Mouse (Mus musculus) neural tube, embryonic 12.5 days (tissue): ENCODE measurements at regions not wholly inside any gene's neighbourhood (a gene's known extent, or its start where the extent isn't known, plus 50 kb on each side); places are given as distances from the start of the nearest gene placed in this dataset.
"Not testable (repeated sequence)": the region's sequence is repeated elsewhere in the genome, so short reads cannot be mapped to it uniquely, and the experiment has no call there.

Experiments used
- ATAC-seq: fragments of 200-750 bp; cut with Nextera tagmentation; 2 replicates; pipeline ENCODE4 v1.8.0; 2017; ENCODE audit warnings: low read depth, mild to moderate bottlenecking, moderate TSS enrichment, moderate library complexity; ENCODE audit not compliant: low FRiP score
- H3K27ac ChIP-seq: fragments of 300-500 bp; sonication (generic); 2 replicates; pipeline ENCODE4 v1.5.1; 2016
- H3K27me3 ChIP-seq: fragments of 300-500 bp; sonication (generic); replicated peaks from 2 replicates; pipeline ENCODE4 v1.6.1; 2016; ENCODE audit warnings: mild to moderate bottlenecking
- H3K36me3 ChIP-seq: fragments of 300-500 bp; sonication (generic); 2 replicates; pipeline ENCODE4 v1.6.1; 2016; ENCODE audit warnings: mild to moderate bottlenecking
- H3K4me1 ChIP-seq: fragments of 300-500 bp; sonication (generic); 2 replicates; pipeline ENCODE4 v1.6.1; 2016
- H3K4me2 ChIP-seq: fragments of 300-500 bp; sonication (generic); replicated peaks from 2 replicates; pipeline ENCODE4 v1.6.1; 2016; ENCODE audit warnings: mild to moderate bottlenecking
- H3K4me3 ChIP-seq: fragments of 300-500 bp; sonication (generic); 2 replicates; pipeline ENCODE4 v1.5.1; 2016
- H3K9ac ChIP-seq: fragments of 300-500 bp; sonication (generic); 2 replicates; pipeline ENCODE4 v1.6.1; 2016; ENCODE audit warnings: mild to moderate bottlenecking
- H3K9me3 ChIP-seq: fragments of 300-500 bp; sonication (generic); 2 replicates; pipeline ENCODE4 v1.6.1; 2016; ENCODE audit warnings: mild to moderate bottlenecking
- WGBS: fragments of 180-500 bp; shearing (Covaris S2); methylation state at CpG from one replicate; pipeline ENCODE4 v1.1.7; 2016; 5-methylcytosine and 5-hydroxymethylcytosine counted together

GRCm38 (mm10) chr8:113984845-113985244, 136.3 kb upstream of the Adamts18 start:
- H3K9ac ChIP-seq: no peak overlapping the region
- no peaks in the 10 kb centered on the region for H3K4me1 ChIP-seq
- no peaks in the 10 kb centered on the region for H3K36me3 ChIP-seq
- no peaks in the 10 kb centered on the region for H3K9me3 ChIP-seq
- no peak overlapping the region for H3K4me2 ChIP-seq
- H3K4me3 ChIP-seq: no peak overlapping the region
- WGBS: 8% methylated on average over 10 of the region's 10 CpGs
- ATAC-seq: no peak
- H3K27ac ChIP-seq: no peak overlapping the region
- H3K27me3 ChIP-seq: no peaks in the 10 kb centered on the region; the same call in 1 of the 2 replicates

- no peak overlapping the region for H3K9ac ChIP-seq
- no peaks in the 10 kb centered on the region for H3K9me3 ChIP-seq
- no peaks in the 10 kb centered on the region for H3K36me3 ChIP-seq
- no peak for ATAC-seq
- no peak overlapping the region for H3K4me3 ChIP-seq
- H3K4me1 ChIP-seq: no peaks in the 10 kb centered on the region
- H3K27me3 ChIP-seq: no peaks in the 10 kb centered on the region; the same call in 1 of the 2 replicates
- H3K4me2 ChIP-seq: no peak overlapping the region
- 19% methylated on average over 11 of the region's 11 CpGs for WGBS
- H3K27ac ChIP-seq: no peak overlapping the region
Observed at GRCm38 (mm10) chr8:113985471-113985870, 136.9 kb upstream of the Adamts18 start.

GRCm38 (mm10) chr8:113985948-113986347, 137.4 kb upstream of the Adamts18 start:
- ATAC-seq: no peak
- no peaks in the 10 kb centered on the region; the same call in 1 of the 2 replicates for H3K27me3 ChIP-seq
- 56% methylated on average over 7 of the region's 7 CpGs for WGBS
- H3K4me2 ChIP-seq: no peak overlapping the region
- H3K4me1 ChIP-seq: no peaks in the 10 kb centered on the region
- H3K4me3 ChIP-seq: no peak overlapping the region
- no peak overlapping the region for H3K27ac ChIP-seq
- no peaks in the 10 kb centered on the region for H3K36me3 ChIP-seq
- H3K9ac ChIP-seq: no peak overlapping the region
- no peaks in the 10 kb centered on the region for H3K9me3 ChIP-seq

- H3K36me3 ChIP-seq: no peaks in the 10 kb centered on the region
- H3K4me2 ChIP-seq: no peak overlapping the region
- no peaks in the 10 kb centered on the region for H3K27me3 ChIP-seq
- no peak overlapping the region for H3K4me3 ChIP-seq
- WGBS: 79% methylated on average over 9 of the region's 9 CpGs
- ATAC-seq: no peak
- no peak overlapping the region for H3K9ac ChIP-seq
- H3K9me3 ChIP-seq: no peaks in the 10 kb centered on the region
- H3K27ac ChIP-seq: no peak overlapping the region
- no peaks in the 10 kb centered on the region for H3K4me1 ChIP-seq
Observed at GRCm38 (mm10) chr8:113990718-113991117, 142.2 kb upstream of the Adamts18 start.

- Histone ChIP-seq H3K4me3 (no peak overlapping the region), H3K27me3 (no peaks in the 10 kb centered on the region), H3K9me3 (no peaks in the 10 kb centered on the region), H3K9ac (no peak overlapping the region), H3K36me3 (no peaks in the 10 kb centered on the region), H3K4me2 (no peak overlapping the region), H3K4me1 (no peaks in the 10 kb centered on the region), H3K27ac (no peak overlapping the region)
- no peak for ATAC-seq
- 12% methylated on average over 6 of the region's 6 CpGs for WGBS
Observed at GRCm38 (mm10) chr8:113998881-113999280, 134.5 kb upstream of the Nudt7 start.

GRCm38 (mm10) chr8:114001674-114002073, 131.7 kb upstream of the Nudt7 start:
- H3K9ac ChIP-seq: no peak overlapping the region
- H3K4me3 ChIP-seq: no peak overlapping the region
- no peak for ATAC-seq
- no peak overlapping the region for H3K4me2 ChIP-seq
- no peaks in the 10 kb centered on the region for H3K9me3 ChIP-seq
- H3K36me3 ChIP-seq: no peaks in the 10 kb centered on the region
- no peaks in the 10 kb centered on the region for H3K4me1 ChIP-seq
- 92% methylated on average over 2 of the region's 2 CpGs for WGBS
- H3K27me3 ChIP-seq: no peaks in the 10 kb centered on the region
- no peak overlapping the region for H3K27ac ChIP-seq

GRCm38 (mm10) chr8:114004436-114004835, 128.9 kb upstream of the Nudt7 start:
- H3K4me2 ChIP-seq: no peak overlapping the region
- no peak overlapping the region for H3K27ac ChIP-seq
- no peaks in the 10 kb centered on the region for H3K4me1 ChIP-seq
- H3K9ac ChIP-seq: no peak overlapping the region
- H3K27me3 ChIP-seq: no peaks in the 10 kb centered on the region
- no peak overlapping the region for H3K4me3 ChIP-seq
- ATAC-seq: no peak
- no peaks in the 10 kb centered on the region for H3K36me3 ChIP-seq
- no peaks in the 10 kb centered on the region for H3K9me3 ChIP-seq
- 89% methylated on average over 7 of the region's 7 CpGs for WGBS

GRCm38 (mm10) chr8:114006587-114006986, 126.8 kb upstream of the Nudt7 start:
- Histone ChIP-seq H3K4me3 (no peak overlapping the region), H3K27me3 (no peaks in the 10 kb centered on the region), H3K4me2 (no peak overlapping the region), H3K4me1 (no peaks in the 10 kb centered on the region), H3K9ac (no peak overlapping the region), H3K9me3 (no peaks in the 10 kb centered on the region), H3K36me3 (no peaks in the 10 kb centered on the region), H3K27ac (no peak overlapping the region)
- WGBS: 86% methylated on average over 5 of the region's 5 CpGs
- ATAC-seq: no peak

- H3K9ac ChIP-seq: no peak overlapping the region
- no peak for ATAC-seq
- no peaks in the 10 kb centered on the region for H3K36me3 ChIP-seq
- 86% methylated on average over 10 of the region's 10 CpGs for WGBS
- H3K27me3 ChIP-seq: no peaks in the 10 kb centered on the region
- no peak overlapping the region for H3K27ac ChIP-seq
- no peaks in the 10 kb centered on the region for H3K4me1 ChIP-seq
- H3K4me3 ChIP-seq: no peak overlapping the region
- no peaks in the 10 kb centered on the region for H3K9me3 ChIP-seq
- no peak overlapping the region for H3K4me2 ChIP-seq
Observed at GRCm38 (mm10) chr8:114007103-114007502, 126.3 kb upstream of the Nudt7 start.

GRCm38 (mm10) chr8:114018364-114018763, 115.0 kb upstream of the Nudt7 start:
- ATAC-seq: no peak
- Histone ChIP-seq H3K27me3 (no peaks in the 10 kb centered on the region), H3K27ac (no peak overlapping the region), H3K36me3 (no peaks in the 10 kb centered on the region), H3K9ac (no peak overlapping the region), H3K4me1 (no peaks in the 10 kb centered on the region), H3K4me2 (no peak overlapping the region), H3K4me3 (no peak overlapping the region), H3K9me3 (no peaks in the 10 kb centered on the region)
- 64% methylated on average over 5 of the region's 5 CpGs for WGBS

- 93% methylated on average over 9 of the region's 9 CpGs for WGBS
- not testable (repeated sequence) for H3K27me3 ChIP-seq, H3K9ac ChIP-seq, ATAC-seq, H3K4me2 ChIP-seq, H3K4me3 ChIP-seq, H3K27ac ChIP-seq, H3K36me3 ChIP-seq, H3K4me1 ChIP-seq, H3K9me3 ChIP-seq
Observed at GRCm38 (mm10) chr8:114030141-114030540, 103.2 kb upstream of the Nudt7 start.

- H3K36me3 ChIP-seq: no peaks in the 10 kb centered on the region
- H3K4me3 ChIP-seq: no peak overlapping the region
- ATAC-seq: no peak
- H3K27ac ChIP-seq: no peak overlapping the region
- WGBS: 90% methylated on average over 8 of the region's 8 CpGs
- no peak overlapping the region for H3K4me2 ChIP-seq
- H3K27me3 ChIP-seq: no peaks in the 10 kb centered on the region
- H3K4me1 ChIP-seq: no peaks in the 10 kb centered on the region
- H3K9me3 ChIP-seq: no peaks in the 10 kb centered on the region
- H3K9ac ChIP-seq: no peak overlapping the region
Observed at GRCm38 (mm10) chr8:114052426-114052825, 80.9 kb upstream of the Nudt7 start.

GRCm38 (mm10) chr8:114063566-114063965, 69.8 kb upstream of the Nudt7 start:
- no peak overlapping the region for H3K27ac ChIP-seq
- no peaks in the 10 kb centered on the region for H3K27me3 ChIP-seq
- no peaks in the 10 kb centered on the region for H3K4me1 ChIP-seq
- no peak for ATAC-seq
- H3K4me3 ChIP-seq: no peak overlapping the region
- H3K36me3 ChIP-seq: no peaks in the 10 kb centered on the region
- no peak overlapping the region for H3K9ac ChIP-seq
- H3K4me2 ChIP-seq: no peak overlapping the region
- H3K9me3 ChIP-seq: no peaks in the 10 kb centered on the region
